Mouse (Mus musculus): ENCODE data around the gene Ifi206. TPM values are rescaled to one million over a fixed set of nuclear protein-coding genes. Genes with fewer than 3 reads are reported as not detected.
"Not testable (repeated sequence)": the region's sequence is repeated elsewhere in the genome, so short reads cannot be mapped to it uniquely, and the experiment has no call there.

Ifi206 gene
- polyA plus RNA-seq (2012; rRNA removed) (0.11 and 0.13 TPM in 2 replicates), polyA plus RNA-seq (2014; fragmentation: Nextera tagmentation; extraction: Ambion mirVana) (0.28 TPM in 1 of 2 replicates, not detected in the other)

- 36% methylated on average over 3 of the region's 3 CpGs for WGBS (ENCODE audit: insufficient replicate concordance)
Observed at GRCm38 (mm10) chr1:173490812-173491480, at the start of gene Ifi206. Gene Ifi206 (minus strand): TSS chr1:173491041.

GRCm38 (mm10) chr1:173535791-173536190, 45.0 kb upstream of the Ifi206 start, which contains the start of gene Ifi214:
Gene Ifi214 (minus strand): TSS chr1:173535957.
- not testable (repeated sequence) for DNase-seq (ENCODE audit: low read depth in 3 of 3, low spot score in 3 of 3); H3K9me3 ChIP-seq (ENCODE audit: control insufficient read depth, low read length); H3K4me2 ChIP-seq (ENCODE audit: low read depth); ATAC-seq (ENCODE audit: insufficient read depth); H3K36me3 ChIP-seq (replicated peaks; ENCODE audit: control insufficient read depth, insufficient read depth, low read depth); H3K27ac ChIP-seq; H3K4me3 ChIP-seq (ENCODE audit: insufficient read depth in 1 of 2, low read depth in 2 of 2, low read length in 2 of 2); H3K9ac ChIP-seq (replicated peaks); H3K4me1 ChIP-seq (replicated peaks; ENCODE audit: control insufficient read depth in 2 of 2, insufficient read depth in 2 of 2, low read length in 1 of 2); H3K27me3 ChIP-seq (ENCODE audit: control insufficient read depth, insufficient read depth, low read length)
- 63% methylated on average over 3 of the region's 3 CpGs for WGBS (ENCODE audit: insufficient replicate concordance)

More at GRCm38 (mm10) chr1:173490812-173491480, at the start of gene Ifi206:
- not testable (repeated sequence) for H3K4me2 ChIP-seq (ENCODE audit: low read depth); H3K4me1 ChIP-seq (replicated peaks; ENCODE audit: control insufficient read depth in 2 of 2, insufficient read depth in 2 of 2, low read length in 1 of 2); H3K4me3 ChIP-seq (ENCODE audit: insufficient read depth in 1 of 2, low read depth in 2 of 2, low read length in 2 of 2); ATAC-seq (ENCODE audit: insufficient read depth); H3K9ac ChIP-seq (replicated peaks); H3K36me3 ChIP-seq (replicated peaks; ENCODE audit: control insufficient read depth, insufficient read depth, low read depth); H3K9me3 ChIP-seq (ENCODE audit: control insufficient read depth, low read length); H3K27me3 ChIP-seq (ENCODE audit: control insufficient read depth, insufficient read depth, low read length); H3K27ac ChIP-seq; DNase-seq (ENCODE audit: low read depth in 3 of 3, low spot score in 3 of 3)

- ATAC-seq (ENCODE audit: insufficient read depth) (no peak), DNase-seq (ENCODE audit: low read depth in 3 of 3, low spot score in 3 of 3) (no peak)
- H3K4me2 ChIP-seq (ENCODE audit: low read depth): no peak overlapping the region
- no peaks in the 10 kb centered on the region for H3K36me3 ChIP-seq (replicated peaks; ENCODE audit: control insufficient read depth, insufficient read depth, low read depth)
- H3K9me3 ChIP-seq (ENCODE audit: control insufficient read depth, low read length): no peaks in the 10 kb centered on the region
- no peaks in the 10 kb centered on the region for H3K4me1 ChIP-seq (replicated peaks; ENCODE audit: control insufficient read depth in 2 of 2, insufficient read depth in 2 of 2, low read length in 1 of 2)
- H3K27ac ChIP-seq: no peak overlapping the region
- H3K9ac ChIP-seq (replicated peaks): no peak overlapping the region
- no peak overlapping the region for H3K4me3 ChIP-seq (ENCODE audit: insufficient read depth in 1 of 2, low read depth in 2 of 2, low read length in 2 of 2)
- no peak for TF ChIP-seq EP300 (IDR thresholded peaks at IDR 0.05; ENCODE audit: low read depth)
- no peak for TF ChIP-seq CTCF (IDR thresholded peaks at IDR 0.05; ENCODE audit: low read depth)
- no peaks in the 10 kb centered on the region for H3K27me3 ChIP-seq (ENCODE audit: control insufficient read depth, insufficient read depth, low read length)
Observed at GRCm38 (mm10) chr1:173521452-173521851, 30.6 kb upstream of the Ifi206 start.

GRCm38 (mm10) chr1:173510595-173510994, 19.8 kb upstream of the Ifi206 start:
- not testable (repeated sequence) for H3K27me3 ChIP-seq (ENCODE audit: control insufficient read depth, insufficient read depth, low read length); H3K36me3 ChIP-seq (replicated peaks; ENCODE audit: control insufficient read depth, insufficient read depth, low read depth); ATAC-seq (ENCODE audit: insufficient read depth); H3K4me2 ChIP-seq (ENCODE audit: low read depth); H3K27ac ChIP-seq; H3K4me1 ChIP-seq (replicated peaks; ENCODE audit: control insufficient read depth in 2 of 2, insufficient read depth in 2 of 2, low read length in 1 of 2); H3K9ac ChIP-seq (replicated peaks); DNase-seq (ENCODE audit: low read depth in 3 of 3, low spot score in 3 of 3); H3K9me3 ChIP-seq (ENCODE audit: control insufficient read depth, low read length); H3K4me3 ChIP-seq (ENCODE audit: insufficient read depth in 1 of 2, low read depth in 2 of 2, low read length in 2 of 2)
- 78% methylated on average over 2 of the region's 2 CpGs for WGBS (ENCODE audit: insufficient replicate concordance)

- H3K27ac ChIP-seq; H3K4me2 ChIP-seq (ENCODE audit: low read depth); H3K9me3 ChIP-seq (ENCODE audit: control insufficient read depth, low read length); H3K9ac ChIP-seq (replicated peaks); H3K36me3 ChIP-seq (replicated peaks; ENCODE audit: control insufficient read depth, insufficient read depth, low read depth); H3K27me3 ChIP-seq (ENCODE audit: control insufficient read depth, insufficient read depth, low read length); H3K4me1 ChIP-seq (replicated peaks; ENCODE audit: control insufficient read depth in 2 of 2, insufficient read depth in 2 of 2, low read length in 1 of 2); DNase-seq (ENCODE audit: low read depth in 3 of 3, low spot score in 3 of 3); ATAC-seq (ENCODE audit: insufficient read depth); H3K4me3 ChIP-seq (ENCODE audit: insufficient read depth in 1 of 2, low read depth in 2 of 2, low read length in 2 of 2): not testable (repeated sequence)
Observed at GRCm38 (mm10) chr1:173491483-173491882, 642 bp upstream of the Ifi206 start.

- not testable (repeated sequence) for H3K27me3 ChIP-seq (ENCODE audit: control insufficient read depth, insufficient read depth, low read length); H3K9ac ChIP-seq (replicated peaks); H3K9me3 ChIP-seq (ENCODE audit: control insufficient read depth, low read length); ATAC-seq (ENCODE audit: insufficient read depth); H3K4me3 ChIP-seq (ENCODE audit: insufficient read depth in 1 of 2, low read depth in 2 of 2, low read length in 2 of 2); H3K4me1 ChIP-seq (replicated peaks; ENCODE audit: control insufficient read depth in 2 of 2, insufficient read depth in 2 of 2, low read length in 1 of 2); DNase-seq (ENCODE audit: low read depth in 3 of 3, low spot score in 3 of 3); H3K36me3 ChIP-seq (replicated peaks; ENCODE audit: control insufficient read depth, insufficient read depth, low read depth); H3K27ac ChIP-seq; H3K4me2 ChIP-seq (ENCODE audit: low read depth)
- 58% methylated on average over 3 of the region's 3 CpGs for WGBS (ENCODE audit: insufficient replicate concordance)
Observed at GRCm38 (mm10) chr1:173481182-173481574, 9.7 kb downstream of the Ifi206 start.

- ATAC-seq (ENCODE audit: insufficient read depth): not testable (repeated sequence)
Observed at GRCm38 (mm10) chr1:173480399-173481181, 10.3 kb downstream of the Ifi206 start.

More at GRCm38 (mm10) chr1:173480399-173481181, 10.3 kb downstream of the Ifi206 start:
- WGBS (ENCODE audit: insufficient replicate concordance): 61% methylated on average over 5 of the region's 5 CpGs
- not testable (repeated sequence) for H3K9ac ChIP-seq (replicated peaks); DNase-seq (ENCODE audit: low read depth in 3 of 3, low spot score in 3 of 3); H3K4me1 ChIP-seq (replicated peaks; ENCODE audit: control insufficient read depth in 2 of 2, insufficient read depth in 2 of 2, low read length in 1 of 2); H3K27me3 ChIP-seq (ENCODE audit: control insufficient read depth, insufficient read depth, low read length); H3K36me3 ChIP-seq (replicated peaks; ENCODE audit: control insufficient read depth, insufficient read depth, low read depth); H3K4me3 ChIP-seq (ENCODE audit: insufficient read depth in 1 of 2, low read depth in 2 of 2, low read length in 2 of 2); H3K4me2 ChIP-seq (ENCODE audit: low read depth); H3K9me3 ChIP-seq (ENCODE audit: control insufficient read depth, low read length); H3K27ac ChIP-seq
